Mouse (Mus musculus) A20 (cell line): ENCODE measurements at regions not wholly inside any gene's neighbourhood (a gene's known extent, or its start where the extent isn't known, plus 50 kb on each side); places are given as distances from the start of the nearest gene placed in this dataset.

Source experiments
- DNase-seq: peaks from one replicate; pipeline ENCODE4 v3.0.0-alpha.2; 2011; ENCODE audit warnings: low read depth, low spot score

GRCm38 (mm10) chr9:84178705-84179104 lies 253.8 kb downstream of the Bckdhb start:
- no peak for DNase-seq

- no peak for DNase-seq
These were observed 254.3 kb downstream of the Bckdhb start for GRCm38 (mm10) chr9:84179238-84179637.

GRCm38 (mm10) chr9:84183637-84184374 lies 258.9 kb downstream of the Bckdhb start:
- no peak for DNase-seq

GRCm38 (mm10) chr9:84187531-84187930 lies 262.6 kb downstream of the Bckdhb start:
- DNase-seq: no peak

GRCm38 (mm10) chr9:84193405-84193804 lies 268.5 kb downstream of the Bckdhb start:
- DNase-seq: no peak

- DNase-seq: no peak
These were observed 269.8 kb downstream of the Bckdhb start for GRCm38 (mm10) chr9:84194716-84195115.

- no peak for DNase-seq
These were observed 270.4 kb downstream of the Bckdhb start for GRCm38 (mm10) chr9:84195338-84195737.

- no peak for DNase-seq
These were observed 275.3 kb downstream of the Bckdhb start for GRCm38 (mm10) chr9:84200208-84200607.

GRCm38 (mm10) chr9:84204056-84204455 lies 279.1 kb downstream of the Bckdhb start:
- DNase-seq: no peak

- DNase-seq: no peak
These were observed 315.6 kb downstream of the Bckdhb start for GRCm38 (mm10) chr9:84240491-84240975.

GRCm38 (mm10) chr9:84249765-84250164 lies 324.8 kb downstream of the Bckdhb start:
- DNase-seq: no peak

- peak; percentile 73 for DNase-seq
These were observed 328.4 kb downstream of the Bckdhb start for GRCm38 (mm10) chr9:84253022-84253991.

GRCm38 (mm10) chr9:84258488-84258887 lies 333.5 kb downstream of the Bckdhb start:
- DNase-seq: no peak

- peak; percentile 18 for DNase-seq
These were observed 334.8 kb downstream of the Bckdhb start for GRCm38 (mm10) chr9:84259751-84260150.

- DNase-seq: no peak
These were observed 337.2 kb downstream of the Bckdhb start for GRCm38 (mm10) chr9:84262151-84262550.

GRCm38 (mm10) chr9:84266974-84267373 lies 342.0 kb downstream of the Bckdhb start:
- DNase-seq: no peak

- DNase-seq: no peak
These were observed 349.7 kb downstream of the Bckdhb start for GRCm38 (mm10) chr9:84274608-84275007.

GRCm38 (mm10) chr9:84278295-84278694 lies 353.4 kb downstream of the Bckdhb start:
- DNase-seq: no peak

- DNase-seq: no peak
These were observed 353.8 kb downstream of the Bckdhb start for GRCm38 (mm10) chr9:84278731-84279130.

GRCm38 (mm10) chr9:84280898-84281297 lies 356.0 kb downstream of the Bckdhb start:
- no peak for DNase-seq

GRCm38 (mm10) chr9:84281610-84282009 lies 356.7 kb downstream of the Bckdhb start:
- no peak for DNase-seq

GRCm38 (mm10) chr9:84283296-84283695 lies 358.4 kb downstream of the Bckdhb start:
- no peak for DNase-seq
